Mouse (Mus musculus) cerebellum, adult 2 months (tissue): Measurements from ENCODE around the gene Wbp1l.

Experiments
- CTCF ChIP-seq: fragments of 200-500 bp; IDR thresholded peaks from 2 replicates; pipeline ENCODE4 v1.5.1; 2011; ENCODE audit warnings: low read depth, mild to moderate bottlenecking, control low read depth, low read length, moderate library complexity, borderline replicate concordance; ENCODE audit not compliant: insufficient read depth
- POLR2A ChIP-seq: fragments of 200-500 bp; IDR thresholded peaks from 2 replicates; pipeline ENCODE4 v1.6.1; 2011; ENCODE audit warnings: low read length, control low read depth, borderline replicate concordance; ENCODE audit not compliant: insufficient read depth

- TF ChIP-seq CTCF (no peak), POLR2A (no peak)
Observed at GRCm38 (mm10) chr19:46705779-46706495, 107.1 kb downstream of the Wbp1l start.
